7 mouse cellular contexts compared by ENCODE assay signal in the genomic region with DNA sequence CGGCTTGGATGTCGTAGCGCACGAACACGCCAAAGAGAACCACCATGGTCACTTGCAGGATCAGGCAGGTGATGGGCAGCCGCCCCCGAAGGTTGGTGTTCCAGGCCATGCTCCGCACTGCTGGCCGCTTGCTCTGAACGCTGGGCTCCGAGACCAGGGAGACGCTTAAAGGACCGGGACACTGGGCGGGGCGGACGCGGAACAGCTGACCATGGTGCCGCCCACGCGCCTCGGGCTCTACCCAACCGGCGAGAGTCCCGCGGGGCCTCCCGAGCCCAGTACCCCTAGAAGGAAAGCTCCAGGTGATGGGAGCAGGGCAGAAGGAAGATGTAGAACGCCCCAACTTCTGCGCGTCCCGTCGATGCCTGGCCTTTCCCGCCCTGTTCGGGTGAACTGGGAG. TPM values are rescaled to one million over a fixed set of nuclear protein-coding genes. Genes with fewer than 3 reads are reported as not detected.
A peak's percentile ranks its signal among the peaks of the same experiment; 100 is the strongest.
DNase-seq lines count a peak whose midpoint lies in the region; ATAC-seq and TF ChIP-seq lines count a peak whose summit lies in the region.

A gene (minus strand): TSS at position 240 of the 400 bp plus-strand sequence.

- H3K9ac ChIP-seq in neural tube, embryonic 11.5 days (ENCODE audit: low read length): no peak within 1 kb of the TSS
- no peak within 1 kb of the TSS for H3K9ac ChIP-seq in forebrain, embryonic 14.5 days (ENCODE audit: low read length)
- H3K9ac ChIP-seq in stomach, postnatal 0 days (ENCODE audit: low read length): no peak within 1 kb of the TSS

- no peak for TF ChIP-seq CTCF in stomach, postnatal 0 days (IDR thresholded peaks at IDR 0.05; ENCODE audit: low read depth)
- TF ChIP-seq CTCF in thymus, adult 2 months (IDR thresholded peaks at IDR 0.05; ENCODE audit: borderline replicate concordance, control insufficient read depth, extremely low read depth, insufficient read depth, low read length, poor library complexity): no peak

- peaks cover 23% of the 10 kb centered on the region for H3K27me3 ChIP-seq in neural tube, embryonic 11.5 days (ENCODE audit: control insufficient read depth, insufficient read depth, low read length)
- peaks cover 21% of the 10 kb centered on the region for H3K27me3 ChIP-seq in forebrain, embryonic 14.5 days (replicated peaks; ENCODE audit: control insufficient read depth, insufficient read depth, low read length)
- H3K27me3 ChIP-seq in stomach, postnatal 0 days (ENCODE audit: control insufficient read depth, insufficient read depth, low read length): peaks cover 4% of the 10 kb centered on the region; the same call in 1 of the 2 replicates
- H3K27me3 ChIP-seq in thymus, adult 2 months (ENCODE audit: control insufficient read depth, insufficient read depth, low read length): peaks cover 6% of the 10 kb centered on the region

- no peak for ATAC-seq in neural tube, embryonic 11.5 days (ENCODE audit: insufficient read depth, low FRiP score, low TSS enrichment)
- ATAC-seq in forebrain, embryonic 14.5 days: no peak
- no peak for ATAC-seq in stomach, postnatal 0 days (ENCODE audit: low FRiP score, low TSS enrichment)

- WGBS in neural tube, embryonic 11.5 days: 8% methylated on average over 33 of the region's 33 CpGs
- WGBS in forebrain, embryonic 14.5 days: 8% methylated on average over 33 of the region's 33 CpGs
- 9% methylated on average over 33 of the region's 33 CpGs for WGBS in stomach, postnatal 0 days
- WGBS in thymus, adult 2 months: 21% methylated on average over 33 of the region's 33 CpGs

- no peaks in the 10 kb centered on the region for H3K9me3 ChIP-seq in neural tube, embryonic 11.5 days (ENCODE audit: control insufficient read depth, low read length)
- H3K9me3 ChIP-seq in forebrain, embryonic 14.5 days (replicated peaks; ENCODE audit: control insufficient read depth, low read length): no peaks in the 10 kb centered on the region
- no peaks in the 10 kb centered on the region for H3K9me3 ChIP-seq in stomach, postnatal 0 days (ENCODE audit: control insufficient read depth, low read length)

- no peak for TF ChIP-seq POLR2A in thymus, adult 2 months (IDR thresholded peaks at IDR 0.05; ENCODE audit: control insufficient read depth, extremely low read depth, insufficient read depth, low read length, poor library complexity)

- H3K36me3 ChIP-seq in neural tube, embryonic 11.5 days (ENCODE audit: control insufficient read depth, insufficient read depth, low read length): no peaks in the 10 kb centered on the region
- H3K36me3 ChIP-seq in forebrain, embryonic 14.5 days (ENCODE audit: control insufficient read depth, insufficient read depth, low read length): no peaks in the 10 kb centered on the region
- no peaks in the 10 kb centered on the region for H3K36me3 ChIP-seq in stomach, postnatal 0 days (ENCODE audit: control insufficient read depth, insufficient read depth, low read length)
- H3K36me3 ChIP-seq in thymus, adult 2 months (ENCODE audit: control insufficient read depth, insufficient read depth, low read length): no peaks in the 10 kb centered on the region

- no peaks in the 10 kb centered on the region for H3K4me1 ChIP-seq in neural tube, embryonic 11.5 days (ENCODE audit: control insufficient read depth, insufficient read depth, low read length)
- H3K4me1 ChIP-seq in forebrain, embryonic 14.5 days (ENCODE audit: control insufficient read depth, insufficient read depth, low read length): no peaks in the 10 kb centered on the region
- no peaks in the 10 kb centered on the region for H3K4me1 ChIP-seq in stomach, postnatal 0 days (replicated peaks; ENCODE audit: control insufficient read depth, insufficient read depth)
- H3K4me1 ChIP-seq in thymus, adult 2 months (replicated peaks; ENCODE audit: control insufficient read depth, insufficient read depth, low read length): no peaks in the 10 kb centered on the region

- no peak within 1 kb of the TSS for H3K27ac ChIP-seq in neural tube, embryonic 11.5 days (ENCODE audit: low read depth, low read length)
- no peak within 1 kb of the TSS for H3K27ac ChIP-seq in forebrain, embryonic 14.5 days (ENCODE audit: low read depth, low read length)
- no peak within 1 kb of the TSS for H3K27ac ChIP-seq in stomach, postnatal 0 days (replicated peaks)
- H3K27ac ChIP-seq in thymus, adult 2 months (ENCODE audit: control insufficient read depth, insufficient read depth, low read length): no peak within 1 kb of the TSS

- TF ChIP-seq EP300 in stomach, postnatal 0 days (optimal IDR thresholded peaks at IDR 0.05): no peak

- H3K4me3 ChIP-seq in neural tube, embryonic 11.5 days (ENCODE audit: low read depth, low read length): peak within 1 kb of the TSS; percentile 21; the same call in 1 of the 2 replicates
- H3K4me3 ChIP-seq in forebrain, embryonic 14.5 days (ENCODE audit: low read depth, low read length): 0 out of 2 replicates have a peak within 1 kb of the TSS, but pooled peaks have one; percentile 4
- H3K4me3 ChIP-seq in stomach, postnatal 0 days (ENCODE audit: low read depth, low read length): no peak within 1 kb of the TSS; the same call in 1 of the 2 replicates
- H3K4me3 ChIP-seq in thymus, adult 2 months (ENCODE audit: control insufficient read depth, insufficient read depth, low read length): no peak within 1 kb of the TSS

- peak within 1 kb of the TSS; percentile 31 for H3K4me2 ChIP-seq in neural tube, embryonic 11.5 days (ENCODE audit: low read depth)
- H3K4me2 ChIP-seq in forebrain, embryonic 14.5 days (ENCODE audit: low read length): peak within 1 kb of the TSS; percentile 37
- H3K4me2 ChIP-seq in stomach, postnatal 0 days (replicated peaks; ENCODE audit: low read depth): peak within 1 kb of the TSS; percentile 40

- DNase-seq in neural tube, embryonic 11.5 days (ENCODE audit: low spot score): peak; percentile 25
- DNase-seq in neural tube, embryonic 10.5 days (ENCODE audit: extremely low spot score, low spot score): no peak
- DNase-seq in forebrain, embryonic 14.5 days (ENCODE audit: low spot score): no peak
- peak; percentile 54 to 76 for DNase-seq in kidney, postnatal 25 days
- no peak for DNase-seq in stomach, postnatal 0 days (ENCODE audit: low spot score)
- no peak for DNase-seq in urinary bladder, postnatal 14 days (ENCODE audit: low spot score)
- no peak for DNase-seq in thymus, adult 2 months

RNA-seq across cellular contexts. Expression of the gene that starts here (rescaled TPM):
- polyA plus RNA-seq in neural tube, embryonic 11.5 days (2014; fragmentation: Nextera tagmentation; extraction: Ambion mirVana): 0.97 and 1.8 TPM in 2 replicates
- 1.6 and 4.2 TPM in 2 replicates for polyA plus RNA-seq in forebrain, embryonic 14.5 days (2014; fragmentation: Nextera tagmentation; extraction: Ambion mirVana)
- 0.08 TPM in 1 of 2 replicates, not detected in the other for polyA plus RNA-seq in stomach, postnatal 0 days (2015; fragmentation: Nextera tagmentation; extraction: Ambion mirVana)
- 0.56 and 1.2 TPM in 2 replicates for polyA plus RNA-seq in thymus, adult 2 months (2012; rRNA removed)

Comparison
In these comparisons a context has a peak if more than half of its experiments do, and no peak if none do; other contexts are left out.
1. DNase-seq: peak in neural tube, embryonic 11.5 days (single experiment) and kidney, postnatal 25 days (2 of 2); none in neural tube, embryonic 10.5 days (single experiment), forebrain, embryonic 14.5 days (single experiment), stomach, postnatal 0 days (single experiment), urinary bladder, postnatal 14 days (single experiment) and thymus, adult 2 months (single experiment).
2. H3K4me3 ChIP-seq: peak in neural tube, embryonic 11.5 days (single experiment) and forebrain, embryonic 14.5 days (single experiment); none in stomach, postnatal 0 days (single experiment) and thymus, adult 2 months (single experiment).
3. Peak in every context shown above with its lines, with median percentiles within 50 percentile points of each other: H3K4me2 ChIP-seq.